Mouse (Mus musculus) testis, postnatal 10 days (tissue): ENCODE results near the gene Htr3b.

ENCODE experiments used
- DNase-seq: peaks from one replicate; pipeline ENCODE4 v3.0.0; 2021; ENCODE audit warnings: low spot score

Gene Htr3b

DNA sequence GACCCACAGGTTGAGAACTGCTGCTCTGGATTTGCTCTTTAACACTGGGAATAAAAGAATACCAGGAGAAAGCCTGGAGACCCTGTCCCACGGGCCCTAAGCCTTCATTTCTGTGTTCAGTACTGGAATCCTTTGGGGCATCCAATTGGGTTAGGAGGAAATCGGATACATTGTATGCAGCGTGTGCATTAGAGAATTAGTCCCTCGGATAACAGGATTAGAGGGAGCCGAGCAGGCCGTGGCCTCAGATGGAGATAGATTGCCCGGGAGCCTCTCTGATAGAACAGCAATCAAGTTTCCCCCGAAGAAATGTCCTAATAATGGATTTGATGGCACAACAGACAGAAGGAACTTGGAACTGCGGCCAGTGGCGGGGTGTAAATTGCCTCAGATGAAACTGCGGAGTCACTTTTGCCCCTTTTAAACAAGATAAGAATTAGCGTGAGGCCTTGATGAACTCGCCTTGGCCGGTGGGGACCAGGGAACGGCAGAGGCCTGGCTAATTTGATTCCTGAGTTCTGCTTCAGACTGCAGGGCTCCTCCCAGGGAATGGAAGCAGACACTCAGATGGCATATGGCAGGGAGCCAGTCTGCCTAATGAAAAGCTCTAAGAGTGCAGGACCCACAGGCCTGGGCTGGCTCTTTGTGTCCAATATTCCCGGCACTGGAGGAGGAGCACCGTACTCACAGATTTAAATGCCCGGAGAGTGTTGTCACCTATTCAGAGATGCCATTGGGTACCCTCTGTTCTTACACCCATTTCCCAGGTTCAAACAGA is 48.6 kb downstream of the Htr3b start:
- DNase-seq = no peak

DNA sequence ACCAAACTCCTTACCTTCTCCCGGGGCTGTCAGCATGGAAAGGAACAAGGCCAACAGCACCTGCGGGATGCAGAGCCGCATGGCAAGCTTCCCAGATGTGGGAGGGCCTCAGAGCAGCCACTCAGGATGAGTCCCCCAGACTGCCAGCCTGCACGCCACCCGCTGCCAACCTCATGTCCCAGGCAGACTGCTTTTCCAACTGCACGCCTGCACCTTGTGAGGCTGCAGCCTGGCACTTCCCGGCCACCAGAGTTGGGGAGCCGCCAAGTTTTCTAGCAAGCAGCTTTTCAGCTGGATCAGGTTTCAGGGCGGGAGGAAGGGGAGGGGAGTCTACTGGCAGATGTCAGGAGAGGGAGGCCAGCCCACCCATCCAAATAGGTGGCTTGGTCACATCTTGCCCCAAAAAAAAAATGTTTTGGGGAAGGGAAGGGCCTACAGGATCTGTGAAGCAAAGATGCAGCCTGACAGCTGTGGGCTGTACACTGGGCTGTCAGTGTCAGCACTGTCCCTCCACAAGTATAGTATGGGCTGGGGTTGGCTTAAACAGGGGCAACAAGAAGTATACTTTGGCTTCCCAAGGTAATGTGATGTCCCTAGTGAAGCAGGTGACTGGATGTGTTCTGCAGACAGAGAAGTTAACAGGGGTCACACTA is 53.8 kb downstream of the Htr3b start, which contains the start of gene Htr3a:
Gene Htr3a (minus strand): TSS at position 215 of the 653 bp plus-strand sequence.
- DNase-seq = peak; percentile 65

DNA sequence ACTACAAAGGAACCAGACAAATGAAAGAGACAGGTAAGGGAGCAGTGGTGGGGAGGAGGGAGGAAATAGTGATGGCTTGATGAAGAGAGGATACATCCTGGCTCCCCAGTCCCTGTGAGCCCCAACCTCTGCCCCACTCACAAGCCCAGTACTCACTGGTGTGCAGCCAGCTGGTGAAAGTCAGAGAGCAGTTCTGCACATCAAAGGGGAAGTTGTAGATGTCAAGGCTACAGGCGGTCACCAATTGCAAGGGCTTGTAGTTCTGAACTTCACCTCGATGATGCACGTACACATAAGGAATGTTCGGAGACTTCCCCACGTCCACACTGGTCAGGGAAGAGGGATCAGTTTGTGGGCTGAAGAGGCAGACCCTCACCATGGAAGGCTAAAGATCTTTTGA is 60.4 kb downstream of the Htr3b start:
- DNase-seq = no peak

DNA sequence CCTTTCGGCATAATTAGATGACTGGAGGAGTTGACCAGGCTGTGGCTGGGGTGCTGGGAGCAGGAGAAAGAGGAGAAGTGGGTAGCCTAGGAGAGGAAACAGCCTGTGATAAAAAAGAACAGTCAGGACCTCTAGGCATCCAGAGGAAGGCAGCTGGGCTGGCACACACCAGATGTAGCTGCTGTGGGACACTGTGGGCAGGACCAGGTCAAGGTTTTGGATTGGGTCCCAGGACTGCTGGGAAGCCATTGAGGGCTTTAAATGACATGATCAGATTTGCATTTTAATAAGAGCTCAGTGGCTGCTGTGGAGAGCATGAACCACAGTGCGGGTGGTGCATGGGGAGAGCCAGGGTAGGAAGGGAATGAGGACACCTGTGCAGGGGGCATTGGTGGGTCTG is 61.0 kb downstream of the Htr3b start:
- DNase-seq = no peak

DNA sequence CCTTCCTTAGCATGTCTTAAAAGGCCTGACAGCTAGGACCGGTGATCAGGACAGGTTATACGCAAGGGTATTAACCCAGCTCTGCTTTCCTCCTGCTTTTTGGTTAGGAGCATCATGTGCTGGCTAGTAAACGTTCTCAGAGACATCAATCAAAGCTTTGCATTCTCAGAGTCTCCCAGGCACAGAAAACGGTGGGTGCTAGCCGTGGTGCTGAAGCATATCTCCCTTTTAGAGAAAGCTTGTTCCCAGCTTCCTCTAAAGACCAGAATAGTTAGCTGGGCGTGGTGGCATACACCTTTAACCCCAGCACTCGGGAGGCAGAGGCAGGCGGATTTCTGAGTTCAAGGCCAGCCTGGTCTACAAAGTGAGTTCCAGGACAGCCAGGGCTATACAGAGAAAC is 66.2 kb downstream of the Htr3b start:
- peak; percentile 67 for DNase-seq

DNA sequence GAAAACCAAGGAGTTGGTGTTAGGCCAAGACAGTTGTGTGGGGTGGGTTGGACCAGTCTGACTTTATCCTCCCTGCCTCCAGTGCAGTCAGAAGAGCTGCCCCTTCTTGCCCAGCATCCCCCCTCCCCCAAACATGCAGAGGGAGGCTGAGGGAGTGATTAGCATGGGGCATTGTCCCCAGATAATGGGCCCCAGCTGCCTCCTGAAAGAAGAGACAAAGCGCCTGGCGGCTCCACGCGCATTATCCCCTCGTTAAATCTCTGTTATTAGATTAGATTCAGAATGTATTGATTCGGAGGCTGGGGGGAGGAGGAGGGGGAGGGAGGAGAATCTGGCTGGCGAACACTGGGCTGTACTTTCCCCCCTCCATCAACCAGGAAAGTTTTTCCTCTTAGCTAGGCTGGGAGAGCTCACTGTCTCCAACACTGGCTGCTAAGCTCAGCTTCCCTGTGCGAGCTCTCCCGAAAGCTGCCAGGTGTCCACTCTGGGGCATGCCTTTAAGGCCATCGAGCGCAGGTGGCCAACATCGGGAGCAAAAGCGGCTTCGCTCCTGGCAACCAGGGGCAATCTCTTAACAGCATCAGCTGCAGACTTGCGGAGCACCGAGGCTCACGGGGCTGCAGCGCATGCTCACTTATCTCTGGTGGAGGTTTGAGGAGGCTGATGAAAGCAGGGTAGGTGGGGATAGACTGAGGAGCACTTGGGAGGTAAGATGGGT is 68.8 kb downstream of the Htr3b start:
- DNase-seq = no peak

DNA sequence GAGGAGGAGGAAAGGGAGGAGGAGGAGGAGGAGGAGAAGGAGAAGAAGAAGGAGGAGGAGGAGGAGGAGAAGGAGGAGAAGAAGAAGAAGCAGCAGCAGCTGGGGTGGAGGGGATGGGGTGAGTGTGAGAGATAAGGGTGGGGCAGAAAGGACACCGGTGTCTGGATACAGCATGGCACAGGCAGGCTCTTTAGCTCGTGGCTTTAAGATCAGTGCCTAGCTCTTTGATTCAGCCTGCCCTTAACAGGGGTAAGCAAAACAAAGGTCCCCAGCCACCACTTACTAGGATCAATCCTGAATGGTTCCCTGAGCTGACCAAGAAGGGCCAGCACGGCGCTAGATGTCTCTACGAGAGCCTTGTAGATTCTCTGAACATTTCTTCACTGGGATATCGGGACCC is 70.0 kb downstream of the Htr3b start:
- DNase-seq = no peak

DNA sequence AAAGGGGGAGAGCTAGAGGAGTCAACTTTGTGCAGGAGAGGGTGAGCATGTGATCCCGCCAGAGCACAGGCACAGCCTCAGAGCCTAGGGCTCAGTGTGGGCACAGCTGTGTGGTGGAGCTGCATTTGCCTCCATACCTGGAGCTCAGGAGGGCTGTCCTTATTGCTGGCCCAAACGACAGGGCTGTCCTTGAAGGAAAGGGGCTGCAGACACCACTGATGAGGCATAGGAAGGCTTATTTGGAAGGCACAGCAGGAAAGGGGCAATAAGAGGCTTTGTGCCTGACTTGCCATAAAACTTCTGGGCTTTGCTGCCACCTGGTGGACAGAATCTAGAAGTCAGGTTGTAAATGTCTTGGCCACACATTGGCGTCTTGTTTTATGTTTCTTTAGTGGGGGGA is 70.8 kb downstream of the Htr3b start:
- peak; percentile 84 for DNase-seq

DNA sequence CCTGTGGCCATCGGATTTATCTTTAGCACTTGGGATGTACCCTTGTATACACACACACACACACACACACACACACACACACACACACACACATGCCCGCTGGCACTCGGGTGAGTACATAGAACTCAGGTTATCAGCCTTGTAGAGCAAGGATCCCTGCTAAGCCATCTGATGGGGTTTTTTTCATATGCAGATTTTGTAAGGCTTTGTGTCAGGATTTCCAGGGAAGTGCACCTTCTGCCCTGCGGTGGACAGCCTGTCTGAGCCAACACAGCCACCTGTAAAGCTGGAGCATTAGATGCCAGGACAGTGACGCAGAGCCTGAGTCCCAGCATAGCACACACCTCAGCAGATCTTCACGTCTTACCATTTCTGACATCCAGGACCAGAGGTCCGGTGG is 75.7 kb downstream of the Htr3b start:
- no peak for DNase-seq
